Mouse (Mus musculus) heart, postnatal 14 days (tissue): ENCODE results near the gene Zswim5. TPM values are rescaled to one million over a fixed set of nuclear protein-coding genes. Genes with fewer than 3 reads are reported as not detected.

Experiments used
- DNase-seq, 2 experiments: peaks; one replicate each; pipeline ENCODE4 v3.0.0; 2021 to 2022
- intact Hi-C: fragments of 180-260 bp; cut with DNase I; formaldehyde crosslinking; loops from one replicate; pipeline ENCODE4 v1.15.1; 2025
- total RNA-seq, 2 experiments: library from RNA; stranded (reverse); gene quantifications; 2 replicates each; pipeline ENCODE4 v1.2.3; 2021

Zswim5 gene
- total RNA-seq, 2 experiments from 2014 or later: 1.1 to 1.6 TPM

GRCm38 (mm10) chr4:116910489-116911181 is 33.5 kb downstream of the Zswim5 start:
- intact Hi-C loops: no loop called here
- no peak for DNase-seq

GRCm38 (mm10) chr4:116911202-116911601 is 34.0 kb downstream of the Zswim5 start:
- no peak for DNase-seq
- intact Hi-C loops: no loop called here

GRCm38 (mm10) chr4:116913318-116913717 is 36.1 kb downstream of the Zswim5 start:
- intact Hi-C loops: no loop called here
- DNase-seq: no peak

- intact Hi-C loops: no loop called here
- DNase-seq: no peak
Observed at GRCm38 (mm10) chr4:116928006-116928651, 51.0 kb downstream of the Zswim5 start.

GRCm38 (mm10) chr4:116939585-116939984 is 62.4 kb downstream of the Zswim5 start:
- no peak for DNase-seq
- intact Hi-C loops: no loop called here

GRCm38 (mm10) chr4:116942695-116943094 is 65.5 kb downstream of the Zswim5 start:
- intact Hi-C loops: no loop called here
- DNase-seq: no peak

GRCm38 (mm10) chr4:116944055-116944454 is 66.9 kb downstream of the Zswim5 start:
- intact Hi-C loops: no loop called here
- no peak for DNase-seq

- intact Hi-C loops: no loop called here
- DNase-seq: no peak
Observed at GRCm38 (mm10) chr4:116951642-116952041, 74.5 kb downstream of the Zswim5 start.

- intact Hi-C loops: no loop called here
- DNase-seq: no peak
Observed at GRCm38 (mm10) chr4:116954951-116955350, 77.8 kb downstream of the Zswim5 start.

GRCm38 (mm10) chr4:116976503-116976902 is 99.3 kb downstream of the Zswim5 start:
- intact Hi-C loops: no loop called here

GRCm38 (mm10) chr4:116985681-116986080 is 108.5 kb downstream of the Zswim5 start:
- intact Hi-C loops: loop anchor here (5.0 kb wide), 1 partner anchor 108 kb away; the partner anchor contains the start of gene Zswim5
- no peak for DNase-seq

More at GRCm38 (mm10) chr4:116976503-116976902, 99.3 kb downstream of the Zswim5 start:
- no peak for DNase-seq

- peak; percentile 66 to 79 for DNase-seq
- intact Hi-C loops: loop anchor here (5.0 kb wide), 1 partner anchor 109 kb away; the partner anchor contains the start of gene Zswim5
Observed at GRCm38 (mm10) chr4:116986400-116987121, 109.4 kb downstream of the Zswim5 start.

- intact Hi-C loops: loop anchor here (5.0 kb wide), 1 partner anchor 110 kb away; the partner anchor contains the start of gene Zswim5
- no peak for DNase-seq
Observed at GRCm38 (mm10) chr4:116987122-116987456, 109.9 kb downstream of the Zswim5 start.

GRCm38 (mm10) chr4:116989731-116990130 is 112.6 kb downstream of the Zswim5 start:
- no peak for DNase-seq
- intact Hi-C loops: loop anchor here (5.0 kb wide), 2 partner anchors 112 to 267 kb away; partner anchors contain the start of genes Tesk2 and Zswim5

GRCm38 (mm10) chr4:116991366-116991765 is 114.2 kb downstream of the Zswim5 start:
- peak; percentile 79 to 89 for DNase-seq
- intact Hi-C loops: loop anchor here (1.0 to 5.0 kb wide), 2 partner anchors 164 to 269 kb away; partner anchors contain the start of gene Tesk2

GRCm38 (mm10) chr4:116993672-116994621 is 116.8 kb downstream of the Zswim5 start, which contains the start of gene Urod:
TSS of gene Urod (minus strand) at chr4:116994413.
- peak; percentile 92 to 94 for DNase-seq
- intact Hi-C loops: loop anchor here (5.0 kb wide), 1 partner anchor 272 kb away; the partner anchor contains the start of gene Tesk2

GRCm38 (mm10) chr4:116995131-116995797 is 118.1 kb downstream of the Zswim5 start, which contains the start of gene Hectd3:
TSS of gene Hectd3 (plus strand) at chr4:116995317.
- intact Hi-C loops: no loop called here
- peak; percentile 65 to 71 for DNase-seq

GRCm38 (mm10) chr4:116995798-116996135 is 118.6 kb downstream of the Zswim5 start:
- peak in 1 of 2 experiments; percentile 46 for DNase-seq
- intact Hi-C loops: no loop called here
